Comparison of ENCODE assay signal across 8 mouse cellular contexts in genomic region chr19:57610476-57611261, GRCm38 (mm10). TPM values are rescaled to one million over a fixed set of nuclear protein-coding genes. Genes with fewer than 3 reads are reported as not detected.
DNase-seq lines count a peak whose midpoint lies in the region; ATAC-seq and TF ChIP-seq lines count a peak whose summit lies in the region.

Atrnl1 (plus strand) TSS chr19:57611034.

- ATAC-seq in forebrain, postnatal 0 days, result peak; percentile 91
- ATAC-seq in lung, postnatal 0 days, result peak; percentile 91

- H3K4me2 ChIP-seq in forebrain, postnatal 0 days (ENCODE audit: low read depth), result peak within 1 kb of the TSS; percentile 99
- peak within 1 kb of the TSS; percentile 99 for H3K4me2 ChIP-seq in lung, postnatal 0 days (replicated peaks; ENCODE audit: low read depth, low read length)

- H3K36me3 ChIP-seq in forebrain, postnatal 0 days (ENCODE audit: insufficient read depth), result no peaks in the 10 kb centered on the region
- no peaks in the 10 kb centered on the region for H3K36me3 ChIP-seq in lung, postnatal 0 days (ENCODE audit: insufficient read depth, low read length)

- no peak for TF ChIP-seq POLR2A in cerebellum, adult 2 months (IDR thresholded peaks at IDR 0.05; ENCODE audit: borderline replicate concordance, insufficient read depth, low read length)

- peak within 1 kb of the TSS; percentile 17; the same call in 1 of the 2 replicates for H3K27ac ChIP-seq in cerebellum, adult 2 months (ENCODE audit: insufficient read depth, low read length)
- peak within 1 kb of the TSS; percentile 95 for H3K27ac ChIP-seq in forebrain, postnatal 0 days (ENCODE audit: low read depth, low read length)
- H3K27ac ChIP-seq in lung, postnatal 0 days (ENCODE audit: low read length), result peak within 1 kb of the TSS; percentile 97

- TF ChIP-seq CTCF in cerebellum, adult 2 months (IDR thresholded peaks at IDR 0.05; ENCODE audit: borderline replicate concordance, insufficient read depth, low read depth, low read length), result no peak
- no peak for TF ChIP-seq CTCF in forebrain, postnatal 0 days (IDR thresholded peaks at IDR 0.05; ENCODE audit: low read depth)
- no peak for TF ChIP-seq CTCF in lung, postnatal 0 days (IDR thresholded peaks at IDR 0.05)

- peak within 1 kb of the TSS; percentile 91 for H3K9ac ChIP-seq in forebrain, postnatal 0 days
- peak within 1 kb of the TSS; percentile 92 for H3K9ac ChIP-seq in lung, postnatal 0 days (replicated peaks; ENCODE audit: low read depth)

- no peaks in the 10 kb centered on the region; the same call in 1 of the 2 replicates for H3K27me3 ChIP-seq in cerebellum, adult 2 months (ENCODE audit: control insufficient read depth, insufficient read depth, low read length)
- H3K27me3 ChIP-seq in forebrain, postnatal 0 days (ENCODE audit: insufficient read depth, low read length), result no peaks in the 10 kb centered on the region
- H3K27me3 ChIP-seq in lung, postnatal 0 days (replicated peaks; ENCODE audit: insufficient read depth, low read length), result no peaks in the 10 kb centered on the region

- peak; percentile 83 for DNase-seq in MEL-GATA-1-ER (ENCODE audit: extremely low read depth, low read depth)
- DNase-seq in cerebellum, adult 2 months, result peak; percentile 72
- DNase-seq in forebrain, postnatal 0 days, result peak; percentile 96
- peak; percentile 89 for DNase-seq in heart, postnatal 4 days
- DNase-seq in layer of hippocampus, postnatal 10 days (ENCODE audit: low spot score in 2 of 2), result peak; percentile 84 to 91
- peak; percentile 93 for DNase-seq in lung, postnatal 0 days (ENCODE audit: low spot score)
- peak; percentile 83 for DNase-seq in ovary, postnatal 10 days (ENCODE audit: low spot score)
- DNase-seq in thymus, postnatal 0 days (ENCODE audit: low spot score), result peak; percentile 91

- TF ChIP-seq EP300 in lung, postnatal 0 days (IDR thresholded peaks at IDR 0.05), result no peak

- no peaks in the 10 kb centered on the region for H3K9me3 ChIP-seq in forebrain, postnatal 0 days (ENCODE audit: low read length)
- no peaks in the 10 kb centered on the region for H3K9me3 ChIP-seq in lung, postnatal 0 days (ENCODE audit: low read length)

- WGBS in cerebellum, adult 2 months, result under 1% methylated on average over 99 of the region's 103 CpGs
- 1% methylated on average over 56 of the region's 103 CpGs for WGBS in forebrain, postnatal 0 days
- WGBS in lung, postnatal 0 days, result 2% methylated on average over 35 of the region's 103 CpGs

- peak within 1 kb of the TSS; percentile 68 for H3K4me3 ChIP-seq in cerebellum, adult 2 months (replicated peaks; ENCODE audit: insufficient read depth, low read depth, low read length)
- H3K4me3 ChIP-seq in forebrain, postnatal 0 days (ENCODE audit: low read depth, low read length), result peak within 1 kb of the TSS; percentile 95
- peak within 1 kb of the TSS; percentile 95 for H3K4me3 ChIP-seq in lung, postnatal 0 days (ENCODE audit: low read depth, low read length)

- H3K4me1 ChIP-seq in cerebellum, adult 2 months (ENCODE audit: control insufficient read depth, insufficient read depth, low read length), result no peaks in the 10 kb centered on the region
- H3K4me1 ChIP-seq in forebrain, postnatal 0 days (ENCODE audit: insufficient read depth), result peaks cover 3% of the 10 kb centered on the region; the same call in 1 of the 2 replicates
- 0 out of 2 replicates have a peak, but pooled peaks cover 3% of the 10 kb centered on the region for H3K4me1 ChIP-seq in lung, postnatal 0 days (ENCODE audit: insufficient read depth, low read depth, low read length)

RNA-seq across cellular contexts. Expression of gene Atrnl1, which starts in this region (rescaled TPM):
- polyA plus RNA-seq in cerebellum, adult 2 months (2012; rRNA removed), result 21.1 and 21.5 TPM in 2 replicates
- 56.7 and 59.9 TPM in 2 replicates for total RNA-seq in forebrain, postnatal 0 days (2014; rRNA removed)
- polyA plus RNA-seq in forebrain, postnatal 0 days (2015; fragmentation: Nextera tagmentation; extraction: Ambion mirVana), result 4.5 and 4.8 TPM in 2 replicates
- 10 to 100 TPM; 24.9 to 25.6 TPM for total RNA-seq in heart, postnatal 4 days (2021)
- total RNA-seq in layer of hippocampus, postnatal 10 days (2021), result 10 to 100 TPM; 69.7 to 72.4 TPM
- 4.5 and 5.2 TPM in 2 replicates for polyA plus RNA-seq in lung, postnatal 0 days (2015; fragmentation: Nextera tagmentation; extraction: Ambion mirVana)
- polyA plus RNA-seq in thymus, postnatal 0 days (2015; fragmentation: Nextera tagmentation; extraction: Ambion mirVana), result 2.4 and 3.0 TPM in 2 replicates

Comparison
In these comparisons a context has a peak if more than half of its experiments do, and no peak if none do; other contexts are left out.
1. Peak in every context shown above with its lines: DNase-seq, ATAC-seq, H3K4me3 ChIP-seq and H3K27ac ChIP-seq.
2. H3K27ac ChIP-seq: peak in every context shown above with its lines; median percentile 97 in lung, postnatal 0 days; 95 in forebrain, postnatal 0 days; 17 in cerebellum, adult 2 months.